Mouse (Mus musculus): ENCODE data around the gene Tmem151b. TPM values are rescaled to one million over a fixed set of nuclear protein-coding genes. Genes with fewer than 3 reads are reported as not detected.

Gene Tmem151b
- polyA plus RNA-seq, 1 experiment from 2014 or later: 0.07 TPM

DNA sequence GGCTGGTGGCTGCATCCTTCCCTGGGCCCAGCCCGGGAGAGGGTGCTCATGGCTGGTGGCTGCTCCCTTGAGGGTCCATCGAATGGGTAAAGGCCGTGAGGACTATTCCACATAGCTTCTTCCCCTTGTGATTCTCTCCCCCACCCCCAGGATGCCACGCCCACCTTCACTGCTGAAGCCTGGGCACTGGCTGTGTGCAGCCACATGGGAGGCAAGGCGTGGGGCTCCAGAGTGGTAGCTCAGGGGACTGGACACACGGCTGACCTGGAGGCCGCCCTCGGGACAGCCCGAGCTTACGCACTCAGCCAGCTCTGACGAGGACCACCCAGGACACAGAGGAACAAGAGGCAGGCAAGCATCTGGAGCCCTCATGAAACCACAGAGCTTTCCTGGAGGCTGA is 29.3 kb downstream of the Tmem151b start:
- Histone ChIP-seq H3K4me1 (ENCODE audit: insufficient read depth, low read depth, low read length) (peaks cover 4% of the 10 kb centered on the region; the same call in 1 of the 2 replicates), H3K36me3 (ENCODE audit: insufficient read depth, low read length) (no peaks in the 10 kb centered on the region), H3K4me3 (ENCODE audit: low read depth, low read length) (no peak overlapping the region), H3K27me3 (replicated peaks; ENCODE audit: insufficient read depth, low read length) (0 out of 2 replicates have a peak, but pooled peaks cover 3% of the 10 kb centered on the region), H3K9ac (replicated peaks; ENCODE audit: low read depth) (no peak overlapping the region), H3K27ac (ENCODE audit: low read length) (no peak overlapping the region), H3K9me3 (ENCODE audit: low read length) (no peaks in the 10 kb centered on the region), H3K4me2 (replicated peaks; ENCODE audit: low read depth, low read length) (no peak overlapping the region)
- DNase-seq (ENCODE audit: low spot score) (no peak), ATAC-seq (no peak)
- WGBS: 79% methylated on average over 11 of the region's 11 CpGs
- TF ChIP-seq CTCF (IDR thresholded peaks at IDR 0.05): no peak
- TF ChIP-seq EP300 (IDR thresholded peaks at IDR 0.05): no peak

DNA sequence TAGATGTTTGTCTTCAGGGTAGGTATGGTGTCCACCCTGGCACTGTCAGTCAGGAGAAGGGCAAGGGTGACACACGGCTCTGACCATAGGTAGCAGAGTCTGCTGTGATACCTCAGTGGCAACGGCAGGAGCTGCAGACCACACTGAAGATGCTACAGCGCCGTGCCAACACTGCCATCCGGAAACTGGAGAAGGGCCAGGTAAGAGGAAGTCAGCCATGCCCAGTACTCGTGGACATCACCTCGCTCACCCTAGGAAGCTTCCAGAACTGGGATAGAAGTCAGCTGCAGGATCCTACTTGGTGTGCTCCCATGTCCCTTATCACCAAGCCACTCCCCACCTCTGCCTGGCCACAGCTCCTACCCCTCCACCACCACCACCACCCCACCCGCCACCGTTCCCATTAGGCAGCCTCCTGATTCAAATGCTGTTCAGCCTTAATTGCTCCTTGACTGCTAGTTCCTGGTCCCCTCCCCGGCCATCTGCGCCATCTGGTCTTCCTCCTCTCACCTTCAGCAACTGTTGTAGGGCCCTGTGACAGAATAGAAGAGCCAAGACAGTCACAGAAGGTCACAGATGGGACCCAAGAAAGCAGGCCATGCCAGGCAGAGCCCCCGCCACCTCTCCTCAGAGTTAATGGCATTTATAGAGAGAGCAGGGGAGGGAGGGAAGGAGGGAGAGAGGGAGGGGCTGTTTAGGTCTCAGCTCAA is 30.6 kb downstream of the Tmem151b start:
- no peak overlapping the region for H3K4me3 ChIP-seq (ENCODE audit: low read depth, low read length)
- no peaks in the 10 kb centered on the region for H3K36me3 ChIP-seq (ENCODE audit: insufficient read depth, low read length)
- H3K4me1 ChIP-seq (ENCODE audit: insufficient read depth, low read depth, low read length): peaks cover 4% of the 10 kb centered on the region; the same call in 1 of the 2 replicates
- H3K9me3 ChIP-seq (ENCODE audit: low read length): no peaks in the 10 kb centered on the region
- no peak for ATAC-seq
- no peak for DNase-seq (ENCODE audit: low spot score)
- H3K4me2 ChIP-seq (replicated peaks; ENCODE audit: low read depth, low read length): no peak overlapping the region
- H3K27me3 ChIP-seq (replicated peaks; ENCODE audit: insufficient read depth, low read length): no peaks in the 10 kb centered on the region
- no peak overlapping the region for H3K27ac ChIP-seq (ENCODE audit: low read length)
- no peak overlapping the region for H3K9ac ChIP-seq (replicated peaks; ENCODE audit: low read depth)
- 82% methylated on average over 12 of the region's 12 CpGs for WGBS
- no peak for TF ChIP-seq CTCF (IDR thresholded peaks at IDR 0.05)
- TF ChIP-seq EP300 (IDR thresholded peaks at IDR 0.05): no peak

DNA sequence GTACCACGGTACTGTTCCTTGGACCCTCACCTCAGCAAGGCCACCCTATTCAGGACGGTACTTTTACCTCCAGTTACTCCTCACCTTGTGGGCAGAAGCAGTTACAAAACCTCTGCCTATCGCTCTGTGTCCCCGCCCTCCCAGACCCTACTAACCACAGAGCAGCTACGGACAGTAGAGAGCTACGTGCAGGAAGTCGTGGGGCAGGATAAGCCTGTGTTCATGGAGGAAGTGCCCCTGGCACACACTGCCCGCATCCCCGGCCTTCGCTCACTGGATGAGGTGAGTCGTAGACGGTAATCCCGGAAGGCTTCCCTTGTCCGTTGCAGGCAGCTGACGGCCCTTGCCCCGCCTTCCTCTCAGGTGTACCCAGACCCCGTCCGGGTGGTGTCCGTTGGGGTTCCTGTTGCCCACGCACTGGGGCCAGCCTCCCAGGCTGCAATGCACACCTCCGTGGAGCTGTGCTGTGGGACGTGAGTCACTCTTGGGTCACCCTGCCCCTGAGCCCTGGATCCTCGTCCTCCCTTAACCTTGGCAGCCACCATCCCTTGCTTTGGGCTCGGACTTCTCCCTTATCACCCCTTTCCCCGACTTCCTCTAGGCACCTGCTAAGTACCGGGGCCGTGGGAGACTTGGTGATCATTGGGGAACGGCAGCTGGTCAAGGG is 31.8 kb downstream of the Tmem151b start:
- DNase-seq (ENCODE audit: low spot score) (no peak), ATAC-seq (no peak)
- no peaks in the 10 kb centered on the region for H3K36me3 ChIP-seq (ENCODE audit: insufficient read depth, low read length)
- no peak overlapping the region for H3K9ac ChIP-seq (replicated peaks; ENCODE audit: low read depth)
- 86% methylated on average over 28 of the region's 28 CpGs for WGBS
- H3K4me1 ChIP-seq (ENCODE audit: insufficient read depth, low read depth, low read length): no peaks in the 10 kb centered on the region
- H3K9me3 ChIP-seq (ENCODE audit: low read length): no peaks in the 10 kb centered on the region
- H3K27ac ChIP-seq (ENCODE audit: low read length): no peak overlapping the region
- TF ChIP-seq EP300 (IDR thresholded peaks at IDR 0.05) (no peak), CTCF (IDR thresholded peaks at IDR 0.05) (no peak)
- no peak overlapping the region for H3K4me3 ChIP-seq (ENCODE audit: low read depth, low read length)
- H3K27me3 ChIP-seq (replicated peaks; ENCODE audit: insufficient read depth, low read length): no peaks in the 10 kb centered on the region
- no peak overlapping the region for H3K4me2 ChIP-seq (replicated peaks; ENCODE audit: low read depth, low read length)

DNA sequence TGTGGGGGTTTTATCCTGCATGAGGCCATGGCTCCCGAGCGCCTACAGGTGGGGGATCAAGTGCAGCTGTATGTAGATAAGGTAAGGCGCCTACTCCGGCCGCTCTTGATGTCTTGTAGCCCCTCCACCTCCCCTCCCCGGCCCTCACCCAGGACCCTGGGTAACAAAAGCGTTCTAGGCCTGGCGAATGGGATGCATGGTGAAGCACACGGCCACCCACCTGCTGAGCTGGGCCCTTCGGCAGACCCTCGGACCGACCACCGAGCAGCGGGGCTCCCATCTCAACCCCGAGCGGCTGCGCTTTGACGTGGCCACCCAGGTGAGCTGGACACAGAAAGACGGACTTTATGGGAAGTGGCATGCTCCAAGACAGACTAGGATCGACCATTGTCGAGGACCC is 32.3 kb downstream of the Tmem151b start:
- no peaks in the 10 kb centered on the region for H3K4me1 ChIP-seq (ENCODE audit: insufficient read depth, low read depth, low read length)
- no peak for DNase-seq (ENCODE audit: low spot score)
- no peaks in the 10 kb centered on the region for H3K36me3 ChIP-seq (ENCODE audit: insufficient read depth, low read length)
- no peak for ATAC-seq
- H3K4me3 ChIP-seq (ENCODE audit: low read depth, low read length): no peak overlapping the region
- no peak overlapping the region for H3K4me2 ChIP-seq (replicated peaks; ENCODE audit: low read depth, low read length)
- no peaks in the 10 kb centered on the region for H3K27me3 ChIP-seq (replicated peaks; ENCODE audit: insufficient read depth, low read length)
- H3K9me3 ChIP-seq (ENCODE audit: low read length): no peaks in the 10 kb centered on the region
- TF ChIP-seq EP300 (IDR thresholded peaks at IDR 0.05) (no peak), CTCF (IDR thresholded peaks at IDR 0.05) (no peak)
- H3K27ac ChIP-seq (ENCODE audit: low read length): no peak overlapping the region
- no peak overlapping the region for H3K9ac ChIP-seq (replicated peaks; ENCODE audit: low read depth)
- WGBS: 93% methylated on average over 21 of the region's 21 CpGs

DNA sequence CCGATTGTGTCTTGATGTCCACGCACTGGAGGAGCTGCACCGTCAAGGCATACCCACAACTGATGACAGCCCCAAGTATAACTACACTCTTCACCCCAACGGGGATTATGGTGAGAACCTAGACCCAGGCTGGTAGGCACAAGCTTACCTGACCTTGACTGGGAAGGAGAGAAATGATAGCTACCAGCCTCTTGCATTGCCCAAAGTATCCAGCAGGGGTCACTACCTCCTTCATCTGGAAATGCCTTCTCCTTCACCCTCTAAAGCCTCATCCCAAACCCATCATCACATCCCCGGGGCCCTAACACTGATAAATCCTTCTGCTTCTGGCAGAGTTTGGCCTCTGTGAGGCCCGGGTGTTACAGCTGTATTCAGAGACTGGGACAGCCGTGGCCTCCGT is 33.0 kb downstream of the Tmem151b start:
- 44% methylated on average over 8 of the region's 8 CpGs for WGBS
- Histone ChIP-seq H3K9ac (replicated peaks; ENCODE audit: low read depth) (no peak overlapping the region), H3K4me2 (replicated peaks; ENCODE audit: low read depth, low read length) (no peak overlapping the region), H3K4me3 (ENCODE audit: low read depth, low read length) (no peak overlapping the region), H3K27ac (ENCODE audit: low read length) (no peak overlapping the region), H3K9me3 (ENCODE audit: low read length) (no peaks in the 10 kb centered on the region), H3K27me3 (replicated peaks; ENCODE audit: insufficient read depth, low read length) (no peaks in the 10 kb centered on the region), H3K36me3 (ENCODE audit: insufficient read depth, low read length) (no peaks in the 10 kb centered on the region), H3K4me1 (ENCODE audit: insufficient read depth, low read depth, low read length) (no peaks in the 10 kb centered on the region)
- TF ChIP-seq EP300 (IDR thresholded peaks at IDR 0.05) (no peak), CTCF (IDR thresholded peaks at IDR 0.05) (peak; percentile 92)
- peak; percentile 48 for ATAC-seq
- peak; percentile 69 for DNase-seq (ENCODE audit: low spot score)

DNA sequence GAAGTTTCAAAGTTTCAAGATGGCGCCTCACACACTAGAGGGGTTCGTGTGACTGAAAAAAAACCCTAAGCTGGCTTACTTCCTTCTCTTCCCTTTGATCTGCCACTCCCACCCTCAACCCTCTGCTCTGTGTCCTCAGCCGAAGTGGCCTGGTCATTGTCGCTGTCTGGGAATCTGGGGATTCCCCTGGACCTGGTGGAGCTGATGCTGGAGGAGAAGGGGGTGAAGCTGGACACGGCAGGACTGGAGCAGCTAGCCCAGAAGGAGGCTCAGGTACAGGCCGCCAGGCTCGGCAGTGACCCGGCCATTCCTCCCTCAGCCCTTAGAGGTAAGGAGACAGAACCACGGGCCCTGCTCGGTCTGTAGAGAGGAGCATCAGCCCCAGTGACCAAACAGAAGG is 33.7 kb downstream of the Tmem151b start:
- WGBS: 78% methylated on average over 10 of the region's 10 CpGs
- no peaks in the 10 kb centered on the region for H3K9me3 ChIP-seq (ENCODE audit: low read length)
- ATAC-seq (no peak), DNase-seq (ENCODE audit: low spot score) (no peak)
- no peaks in the 10 kb centered on the region for H3K36me3 ChIP-seq (ENCODE audit: insufficient read depth, low read length)
- no peak overlapping the region for H3K27ac ChIP-seq (ENCODE audit: low read length)
- no peak overlapping the region for H3K9ac ChIP-seq (replicated peaks; ENCODE audit: low read depth)
- H3K4me3 ChIP-seq (ENCODE audit: low read depth, low read length): no peak overlapping the region
- H3K4me1 ChIP-seq (ENCODE audit: insufficient read depth, low read depth, low read length): no peaks in the 10 kb centered on the region
- H3K27me3 ChIP-seq (replicated peaks; ENCODE audit: insufficient read depth, low read length): no peaks in the 10 kb centered on the region
- no peak overlapping the region for H3K4me2 ChIP-seq (replicated peaks; ENCODE audit: low read depth, low read length)
- TF ChIP-seq CTCF (IDR thresholded peaks at IDR 0.05): no peak
- no peak for TF ChIP-seq EP300 (IDR thresholded peaks at IDR 0.05)
